In genomic region chr4:53512131-53512916, GRCm38 (mm10) we compare ENCODE assay signal across 8 mouse cellular contexts.
DNase-seq lines count a peak whose midpoint lies in the region; ATAC-seq and TF ChIP-seq lines count a peak whose summit lies in the region.

No protein-coding gene starts in this region.

- H3K27me3 ChIP-seq in stomach, embryonic 14.5 days (ENCODE audit: control insufficient read depth, insufficient read depth, low read length) = no peaks in the 10 kb centered on the region
- H3K27me3 ChIP-seq in stomach, postnatal 0 days (ENCODE audit: control insufficient read depth, insufficient read depth, low read length) = no peaks in the 10 kb centered on the region
- H3K27me3 ChIP-seq in heart, postnatal 0 days (ENCODE audit: control insufficient read depth, insufficient read depth, low read length) = no peaks in the 10 kb centered on the region
- no peaks in the 10 kb centered on the region for H3K27me3 ChIP-seq in megakaryocyte, embryonic 14.5 days (replicated peaks)

- H3K4me2 ChIP-seq in stomach, embryonic 14.5 days (replicated peaks; ENCODE audit: low read depth, low read length) = no peak overlapping the region
- no peak overlapping the region for H3K4me2 ChIP-seq in stomach, postnatal 0 days (replicated peaks; ENCODE audit: low read depth)
- H3K4me2 ChIP-seq in heart, postnatal 0 days (ENCODE audit: low read depth, low read length) = peak overlapping the region; percentile 3; the same call in 1 of the 2 replicates

- no peaks in the 10 kb centered on the region for H3K36me3 ChIP-seq in stomach, embryonic 14.5 days (ENCODE audit: control insufficient read depth, insufficient read depth, low read length)
- H3K36me3 ChIP-seq in stomach, postnatal 0 days (ENCODE audit: control insufficient read depth, insufficient read depth, low read length) = no peaks in the 10 kb centered on the region
- H3K36me3 ChIP-seq in heart, postnatal 0 days (replicated peaks; ENCODE audit: control insufficient read depth, insufficient read depth, low read length) = peaks cover 8% of the 10 kb centered on the region; the same call in 1 of the 2 replicates
- peaks cover 80% of the 10 kb centered on the region for H3K36me3 ChIP-seq in megakaryocyte, embryonic 14.5 days (replicated peaks; ENCODE audit: low read length)

- WGBS in stomach, embryonic 14.5 days = 53% methylated on average over 15 of the region's 15 CpGs
- 46% methylated on average over 15 of the region's 15 CpGs for WGBS in stomach, postnatal 0 days
- WGBS in heart, postnatal 0 days = 50% methylated on average over 15 of the region's 15 CpGs

- H3K4me3 ChIP-seq in stomach, embryonic 14.5 days (ENCODE audit: low read depth, low read length) = no peak overlapping the region
- H3K4me3 ChIP-seq in stomach, postnatal 0 days (ENCODE audit: low read depth, low read length) = no peak overlapping the region
- no peak overlapping the region for H3K4me3 ChIP-seq in heart, postnatal 0 days (ENCODE audit: low read depth, low read length)
- peak overlapping the region; percentile 64 for H3K4me3 ChIP-seq in megakaryocyte, embryonic 14.5 days (replicated peaks)

- TF ChIP-seq CTCF in stomach, postnatal 0 days (IDR thresholded peaks at IDR 0.05; ENCODE audit: low read depth) = no peak
- TF ChIP-seq CTCF in heart, postnatal 0 days (IDR thresholded peaks at IDR 0.05; ENCODE audit: low read depth) = no peak

- no peak overlapping the region; the same call in 1 of the 2 replicates for H3K27ac ChIP-seq in stomach, embryonic 14.5 days (ENCODE audit: low read length)
- H3K27ac ChIP-seq in stomach, postnatal 0 days (replicated peaks) = no peak overlapping the region
- H3K27ac ChIP-seq in heart, postnatal 0 days (ENCODE audit: low read depth) = no peak overlapping the region

- DNase-seq in stomach, postnatal 0 days (ENCODE audit: low spot score) = no peak
- DNase-seq in cerebellum, postnatal 25 days = peak; percentile 83 to 85
- peak; percentile 31 for DNase-seq in heart, postnatal 0 days (ENCODE audit: low spot score)
- DNase-seq in layer of hippocampus, adult 8-10 months (ENCODE audit: low spot score in 2 of 2) = peak; percentile 72 to 79
- peak; percentile 97 for DNase-seq in telencephalon, adult 2 months (ENCODE audit: low read depth, low spot score)
- DNase-seq in adipocyte (ENCODE audit: low spot score) = no peak

- no peak overlapping the region for H3K9ac ChIP-seq in stomach, embryonic 14.5 days (replicated peaks; ENCODE audit: low read depth, low read length)
- H3K9ac ChIP-seq in stomach, postnatal 0 days (ENCODE audit: low read length) = no peak overlapping the region
- no peak overlapping the region for H3K9ac ChIP-seq in heart, postnatal 0 days (replicated peaks; ENCODE audit: low read depth, low read length)

- peaks cover 15% of the 10 kb centered on the region; the same call in 1 of the 2 replicates for H3K4me1 ChIP-seq in stomach, embryonic 14.5 days (ENCODE audit: control insufficient read depth, insufficient read depth, low read length)
- H3K4me1 ChIP-seq in stomach, postnatal 0 days (replicated peaks; ENCODE audit: control insufficient read depth, insufficient read depth) = no peaks in the 10 kb centered on the region
- H3K4me1 ChIP-seq in heart, postnatal 0 days (ENCODE audit: control insufficient read depth, insufficient read depth) = peaks cover 31% of the 10 kb centered on the region
- H3K4me1 ChIP-seq in megakaryocyte, embryonic 14.5 days = peaks cover 83% of the 10 kb centered on the region

- no peak for TF ChIP-seq EP300 in stomach, postnatal 0 days (optimal IDR thresholded peaks at IDR 0.05)
- TF ChIP-seq EP300 in heart, postnatal 0 days (IDR thresholded peaks at IDR 0.05; ENCODE audit: low read depth) = no peak

- peak; percentile 54; the same call in 1 of the 2 replicates for ATAC-seq in stomach, embryonic 14.5 days (ENCODE audit: insufficient number of reproducible peaks, insufficient read depth, low FRiP score, low read depth)
- ATAC-seq in stomach, postnatal 0 days (ENCODE audit: low FRiP score, low TSS enrichment) = no peak
- ATAC-seq in heart, postnatal 0 days (ENCODE audit: insufficient read depth, low read depth) = no peak

- no peaks in the 10 kb centered on the region for H3K9me3 ChIP-seq in stomach, embryonic 14.5 days (ENCODE audit: control insufficient read depth, low read depth, low read length)
- H3K9me3 ChIP-seq in stomach, postnatal 0 days (ENCODE audit: control insufficient read depth, low read length) = no peaks in the 10 kb centered on the region
- no peaks in the 10 kb centered on the region for H3K9me3 ChIP-seq in heart, postnatal 0 days (replicated peaks; ENCODE audit: control insufficient read depth, low read length)
- H3K9me3 ChIP-seq in megakaryocyte, embryonic 14.5 days = no peaks in the 10 kb centered on the region

Comparison
In these comparisons a context has a peak if more than half of its experiments do, and no peak if none do; other contexts are left out.
1. DNase-seq: peak in cerebellum, postnatal 25 days (2 of 2), heart, postnatal 0 days (single experiment), layer of hippocampus, adult 8-10 months (2 of 2) and telencephalon, adult 2 months (single experiment); none in stomach, postnatal 0 days (single experiment) and adipocyte (single experiment).